Mouse (Mus musculus) erythroid progenitor cell, adult 5-6 weeks (primary cell): Measurements from ENCODE around the gene Slc22a23. TPM values are rescaled to one million over a fixed set of nuclear protein-coding genes. Genes with fewer than 3 reads are reported as not detected.
"Not testable (repeated sequence)": the region's sequence is repeated elsewhere in the genome, so short reads cannot be mapped to it uniquely, and the experiment has no call there.

Experiments
- ATAC-seq: replicated peaks from 2 replicates; pipeline ENCODE4 v1.8.0; 2016; ENCODE audit warnings: moderate number of reproducible peaks, mild to moderate bottlenecking, moderate TSS enrichment, inconsistent platforms; ENCODE audit not compliant: poor library complexity, low FRiP score, severe bottlenecking
- total RNA-seq, 2 experiments: library from RNA; stranded (forward) in 1 of 2; stranded (reverse) in 1 of 2; fragments of 150-400 nt in 1 of 2; fragments of 186-747, 209-891 nt in 1 of 2; gene quantifications; 2 replicates each; pipeline versions ENCODE4 v1.2.3 to v1.2.4; 2015 to 2017; ENCODE audit warnings: low replicate concordance in 2 of 2

Gene Slc22a23
- total RNA-seq (2015; ENCODE audit: low replicate concordance): 97.7 and 102 TPM in 2 replicates
- total RNA-seq (2017; ENCODE audit: low replicate concordance): 107 and 114 TPM in 2 replicates

DNA sequence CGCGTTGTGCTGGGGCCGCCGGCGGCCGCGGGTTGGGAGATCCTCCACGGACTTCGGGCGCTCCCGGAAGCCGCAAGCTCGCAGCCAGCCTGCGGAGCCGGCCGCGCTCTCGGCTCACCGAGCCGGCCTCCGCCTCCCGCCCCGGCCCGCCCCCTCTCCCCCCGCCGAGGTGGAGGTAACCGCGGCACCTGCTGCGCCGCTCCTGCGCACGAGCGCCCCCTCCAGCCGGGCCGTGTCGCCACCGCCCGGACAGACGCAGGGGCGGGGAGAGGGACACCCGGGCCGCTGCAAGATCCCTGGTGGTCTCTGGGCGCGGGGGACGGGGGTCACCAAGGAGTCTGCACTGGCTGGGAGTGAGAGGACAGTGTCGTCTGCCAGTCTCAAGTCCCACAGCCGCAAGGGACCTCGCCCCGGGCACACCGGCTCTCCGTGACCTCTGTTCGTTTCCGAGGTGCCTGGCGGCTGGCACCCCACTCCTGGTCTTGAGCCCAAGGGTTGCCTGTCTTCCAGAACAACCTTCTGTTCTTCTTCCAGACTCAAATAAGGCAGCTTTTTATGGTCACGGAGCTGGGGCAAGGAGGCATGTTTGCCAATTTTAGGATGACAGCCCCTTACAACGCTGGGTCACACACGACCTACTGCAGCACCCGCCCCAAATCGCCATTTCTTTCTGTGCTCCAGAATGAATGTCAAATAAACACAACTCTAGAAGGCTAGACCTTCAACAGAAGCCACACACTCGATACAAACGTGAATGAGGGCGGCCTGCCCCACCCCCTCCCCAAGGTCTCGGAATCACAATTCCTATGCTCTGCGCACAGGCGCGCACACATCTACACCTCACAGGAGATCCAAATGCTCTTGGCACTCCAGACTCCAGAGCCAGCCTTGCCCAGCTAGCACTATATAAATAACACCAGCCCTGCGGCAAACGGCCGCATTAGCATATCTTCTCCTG lies at the start of gene Slc22a23:
Slc22a23 (minus strand) TSS at position 55 of the 958 bp plus-strand sequence.
- ATAC-seq: peak; percentile 66

DNA sequence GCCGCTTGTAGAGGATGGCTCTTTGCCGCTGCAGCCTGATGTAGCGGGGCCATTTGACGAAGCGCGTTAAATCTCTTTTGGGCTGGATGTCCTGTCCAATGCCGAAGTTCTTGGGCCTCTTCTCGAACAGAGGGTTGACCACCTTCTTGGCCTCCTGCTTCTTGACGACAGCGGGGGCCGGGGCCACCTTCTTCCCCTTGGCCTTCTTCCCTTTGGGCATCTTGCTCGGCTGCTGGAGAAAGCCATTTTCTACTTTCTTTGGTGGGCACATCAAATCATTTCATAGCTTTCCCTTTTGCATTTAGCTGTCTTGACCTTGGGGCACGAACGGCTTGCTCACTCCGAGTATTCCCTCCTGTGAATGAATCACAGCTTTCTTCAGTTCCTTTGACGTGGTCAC lies 49.3 kb upstream of the Slc22a23 start:
- not testable (repeated sequence) for ATAC-seq

GRCm38 (mm10) chr13:34392376-34392775 lies 47.4 kb upstream of the Slc22a23 start:
- no peak for ATAC-seq

DNA sequence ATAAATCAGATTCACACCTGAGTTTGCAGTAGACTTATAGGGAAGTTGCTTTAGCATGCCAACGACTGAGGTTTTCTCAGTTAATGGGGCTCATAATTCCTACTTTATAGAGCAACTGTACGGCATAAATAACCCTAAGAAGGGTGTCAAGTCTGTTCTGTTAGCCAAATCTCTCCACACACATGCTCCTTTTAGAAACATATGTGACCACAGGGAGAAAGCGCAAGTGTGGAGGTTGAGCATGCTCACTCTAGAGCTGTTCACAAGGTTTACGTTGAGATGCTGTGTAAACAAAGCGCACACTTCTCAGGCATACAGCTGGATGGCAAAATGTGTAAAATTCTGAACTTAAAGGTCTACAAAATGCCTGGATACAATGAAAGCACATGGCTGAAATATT lies 43.2 kb upstream of the Slc22a23 start:
- no peak for ATAC-seq

- ATAC-seq: no peak
These were observed 38.4 kb upstream of the Slc22a23 start for GRCm38 (mm10) chr13:34383416-34383815.

GRCm38 (mm10) chr13:34378926-34379325 lies 33.9 kb upstream of the Slc22a23 start:
- no peak for ATAC-seq

- no peak for ATAC-seq
These were observed 30.2 kb upstream of the Slc22a23 start for GRCm38 (mm10) chr13:34375145-34375544.

DNA sequence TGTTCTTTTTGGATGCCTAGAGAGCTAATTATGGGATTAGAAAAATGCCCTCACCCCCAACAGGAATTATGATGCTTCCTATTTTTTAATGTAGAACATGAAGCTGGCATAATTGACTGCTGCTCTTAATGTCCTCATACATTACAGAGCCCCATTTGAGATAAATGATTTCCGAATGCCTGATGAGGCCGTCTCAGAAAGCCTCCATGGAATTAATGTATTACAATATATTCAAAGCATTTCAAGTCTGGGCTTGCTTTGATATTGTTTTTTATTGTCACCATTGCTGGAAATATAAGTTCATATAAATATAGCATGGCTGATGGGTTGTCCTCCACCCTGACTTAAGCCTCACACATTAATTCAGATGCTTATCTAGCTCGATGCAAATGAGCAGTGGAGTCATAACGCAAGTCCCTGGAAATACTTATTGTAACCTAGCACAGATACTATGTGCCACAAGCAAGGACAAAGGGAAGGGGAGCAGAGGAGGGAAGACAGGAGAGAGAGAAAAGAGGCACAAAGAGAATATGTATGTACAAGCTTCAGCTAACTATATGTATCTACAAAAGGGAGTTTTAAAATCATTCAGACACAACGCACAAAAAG lies 28.0 kb upstream of the Slc22a23 start:
- ATAC-seq: no peak

DNA sequence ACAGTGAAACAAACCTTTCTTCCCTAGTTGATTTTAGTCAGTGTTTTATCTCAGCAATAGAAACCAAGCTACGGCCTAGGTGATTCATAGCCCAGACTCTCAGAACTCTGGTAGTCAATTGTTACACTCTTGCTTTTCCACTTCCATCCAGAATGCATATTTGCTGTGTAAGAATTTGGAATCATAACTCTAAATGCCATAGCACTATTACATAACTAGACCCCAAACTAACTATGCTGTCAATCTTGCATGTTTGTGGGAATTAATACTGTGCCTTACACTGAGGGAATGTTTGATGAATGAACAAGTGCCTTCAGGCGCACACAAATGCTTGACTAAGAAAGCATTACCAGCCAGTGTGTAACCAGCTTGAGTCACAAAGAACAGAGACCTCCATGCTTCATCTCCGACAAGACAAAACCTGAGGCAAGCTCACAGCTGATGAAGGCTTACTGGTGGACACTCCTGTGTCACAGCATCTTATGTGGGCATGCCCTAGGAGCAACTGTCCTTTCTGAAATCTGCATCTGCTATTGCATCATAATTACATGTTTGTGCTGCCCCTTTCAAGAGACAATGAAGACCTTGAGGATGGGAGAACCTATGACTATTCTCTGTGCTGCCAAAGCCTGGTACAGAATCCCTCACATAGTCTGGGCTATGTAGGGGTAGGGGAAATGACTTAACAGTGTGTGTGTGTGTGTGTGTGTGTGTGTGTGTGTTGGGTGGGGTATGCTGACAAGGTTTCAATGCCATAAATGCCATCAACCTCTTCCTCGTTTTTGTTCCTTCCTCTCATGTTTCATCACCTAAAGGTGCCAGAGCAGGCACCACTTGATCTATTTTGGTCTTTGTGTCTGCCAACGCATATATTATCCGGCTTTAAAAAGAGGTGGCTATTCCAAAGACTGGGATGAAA lies 27.2 kb upstream of the Slc22a23 start:
- no peak for ATAC-seq

- ATAC-seq: no peak
These were observed 25.4 kb upstream of the Slc22a23 start for GRCm38 (mm10) chr13:34370281-34370825.

- no peak for ATAC-seq
These were observed 20.2 kb upstream of the Slc22a23 start for GRCm38 (mm10) chr13:34365226-34365625.

GRCm38 (mm10) chr13:34355656-34356055 lies 10.7 kb upstream of the Slc22a23 start:
- no peak for ATAC-seq

DNA sequence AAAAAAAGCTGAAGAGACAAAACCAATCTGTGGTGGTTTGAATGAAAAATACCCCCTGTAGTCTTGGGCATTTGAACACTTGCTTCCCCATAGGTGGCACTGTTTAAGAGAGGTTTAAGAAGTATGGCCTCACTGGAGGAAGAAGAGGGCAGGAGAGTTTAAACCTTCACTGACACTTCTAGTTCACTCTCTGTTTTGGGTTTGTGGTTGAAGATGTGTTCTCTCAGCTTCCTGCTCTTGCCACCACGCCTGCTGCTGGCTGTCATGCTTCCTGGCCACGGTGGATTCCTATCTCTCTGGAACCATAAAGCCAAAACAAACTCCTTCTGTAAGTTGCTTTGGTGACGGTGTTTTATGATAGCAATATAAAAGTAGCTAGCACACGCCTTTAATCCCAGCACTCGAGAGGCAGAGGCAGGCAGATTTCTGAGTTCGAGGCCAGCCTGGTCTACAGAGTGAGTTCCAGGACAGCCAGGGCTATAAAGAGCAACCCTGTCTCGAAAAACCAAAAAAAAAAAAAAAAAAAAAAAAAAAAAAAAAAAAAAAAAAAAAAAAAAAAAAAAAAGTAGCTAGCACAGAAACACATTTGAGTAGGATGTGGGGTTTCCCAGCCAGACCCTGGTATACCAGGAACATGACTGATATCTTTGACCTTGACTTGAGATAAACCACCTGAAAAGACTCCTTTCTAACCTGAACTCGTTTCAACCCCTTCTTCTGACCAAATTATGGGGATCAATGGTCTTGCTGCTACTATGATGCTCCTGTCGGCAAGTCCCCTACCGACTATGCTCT lies 10.0 kb upstream of the Slc22a23 start:
- no peak for ATAC-seq

- no peak for ATAC-seq
These were observed 8.3 kb upstream of the Slc22a23 start for GRCm38 (mm10) chr13:34353241-34353640.

DNA sequence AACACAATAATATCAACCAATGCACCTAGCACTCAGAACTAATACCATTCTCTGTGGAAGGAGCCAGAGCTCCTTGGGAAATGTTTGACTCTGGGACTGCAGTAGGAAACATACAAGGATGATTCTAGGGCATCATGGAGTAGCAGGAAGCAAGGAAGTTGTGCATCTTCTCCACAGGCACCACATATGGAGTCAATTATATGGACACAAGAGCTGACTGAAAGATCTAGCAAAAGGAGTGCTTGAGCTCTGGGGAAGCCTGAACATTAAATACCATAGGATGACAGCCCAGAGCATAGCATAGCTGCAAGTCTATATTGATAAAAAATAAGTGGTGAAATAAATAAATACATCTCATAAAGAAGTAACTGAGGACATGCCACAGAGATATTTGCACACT lies 6.5 kb upstream of the Slc22a23 start:
- ATAC-seq: no peak

DNA sequence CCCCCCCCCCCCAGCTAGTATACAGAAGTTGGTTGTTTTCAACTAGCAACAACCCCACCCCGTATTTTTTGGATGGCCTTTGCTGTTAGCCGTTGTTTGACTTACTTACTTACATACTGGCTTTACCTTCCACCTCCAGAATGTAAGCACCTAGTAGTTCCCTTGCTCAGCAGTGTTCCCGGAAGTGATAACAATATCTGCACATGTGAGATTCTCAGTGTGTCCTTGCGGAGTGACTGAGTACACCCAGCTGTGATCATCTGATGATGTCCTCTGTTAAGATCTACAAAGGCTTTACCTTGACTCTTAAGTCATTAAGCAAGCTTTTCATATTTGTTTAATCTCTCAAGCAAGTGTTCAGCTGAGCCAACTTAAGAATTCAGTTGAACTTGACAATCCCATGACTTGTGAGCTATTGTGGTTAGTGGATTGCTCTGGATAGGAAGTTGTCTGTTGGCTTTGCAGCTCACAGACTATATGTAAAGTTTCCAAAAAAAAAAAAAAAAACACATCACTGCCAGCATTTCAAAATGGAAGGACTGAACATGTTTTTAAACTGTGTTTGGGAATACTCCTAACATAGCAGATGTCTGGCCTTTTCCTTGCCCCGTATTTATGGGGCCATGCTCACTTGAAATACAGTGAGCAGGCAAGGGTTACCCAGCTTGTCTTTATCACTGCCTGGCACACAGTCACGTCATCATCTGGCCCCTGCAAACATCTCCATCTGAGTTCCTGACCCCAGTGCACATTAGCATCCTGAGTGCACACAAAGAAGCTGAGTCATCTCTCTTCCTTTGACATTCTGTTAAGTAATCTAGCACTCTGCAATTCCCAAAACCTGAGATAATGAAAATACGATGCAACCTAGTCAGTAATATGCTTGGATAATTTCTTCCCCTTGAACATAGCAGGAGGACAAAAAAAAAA lies 3.2 kb upstream of the Slc22a23 start:
- ATAC-seq: peak; percentile 72

GRCm38 (mm10) chr13:34346748-34347147 lies 1.8 kb upstream of the Slc22a23 start:
- ATAC-seq: peak; percentile 35

DNA sequence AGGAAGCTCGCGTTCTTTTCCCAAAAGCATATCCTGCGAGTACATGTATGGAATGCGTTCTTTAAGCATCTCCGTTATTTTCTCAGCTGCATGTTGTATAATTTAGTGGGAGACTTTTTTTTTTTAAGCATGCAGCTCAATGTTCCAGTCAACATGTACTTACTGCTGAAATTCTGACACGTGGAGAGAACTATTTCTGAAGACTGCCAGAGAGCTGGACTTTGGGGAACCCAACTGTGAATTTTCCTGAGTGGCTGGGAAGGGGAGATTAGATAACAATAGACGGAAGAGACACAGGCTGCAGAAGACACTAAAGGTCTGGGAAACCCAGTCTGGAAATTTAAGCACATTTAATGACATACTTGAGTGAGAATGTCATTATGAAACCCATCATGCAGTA lies 1.3 kb upstream of the Slc22a23 start:
- no peak for ATAC-seq
